Mouse (Mus musculus) lung, embryonic 16.5 days (tissue): ENCODE data around the gene Fdxacb1. TPM values are rescaled to one million over a fixed set of nuclear protein-coding genes. Genes with fewer than 3 reads are reported as not detected.

Experiments used
- ATAC-seq: fragments of 200-750 bp; cut with Nextera tagmentation; 2 replicates; pipeline ENCODE4 v1.8.0; 2017; ENCODE audit warnings: low read depth, mild to moderate bottlenecking, moderate library complexity
- H3K27ac ChIP-seq: fragments of 300-500 bp; sonication (generic); 2 replicates; pipeline ENCODE4 v1.5.1; 2014; ENCODE audit warnings: mild to moderate bottlenecking, control low read depth, low read length
- H3K27me3 ChIP-seq: fragments of 300-500 bp; sonication (generic); 2 replicates; pipeline ENCODE4 v1.6.1; 2014; ENCODE audit warnings: low read depth, low read length, mixed read lengths; ENCODE audit not compliant: control insufficient read depth, insufficient read depth
- H3K36me3 ChIP-seq: fragments of 300-500 bp; sonication (generic); 2 replicates; pipeline ENCODE4 v1.6.1; 2014; ENCODE audit warnings: low read length; ENCODE audit not compliant: control insufficient read depth, insufficient read depth
- H3K4me1 ChIP-seq: fragments of 300-500 bp; sonication (generic); replicated peaks from 2 replicates; pipeline ENCODE4 v1.6.1; 2014; ENCODE audit warnings: low read length, mixed read lengths; ENCODE audit not compliant: control insufficient read depth, insufficient read depth
- H3K4me2 ChIP-seq: fragments of 300-500 bp; sonication (generic); 2 replicates; pipeline ENCODE4 v1.6.1; 2014; ENCODE audit warnings: low read depth, low read length, control low read depth
- H3K4me3 ChIP-seq: fragments of 300-500 bp; sonication (generic); 2 replicates; pipeline ENCODE4 v1.5.1; 2014; ENCODE audit warnings: mild to moderate bottlenecking, low read length, control low read depth
- H3K9ac ChIP-seq: fragments of 300-500 bp; sonication (generic); 2 replicates; pipeline ENCODE4 v1.6.1; 2014; ENCODE audit warnings: low read length, control low read depth
- H3K9me3 ChIP-seq: fragments of 300-500 bp; sonication (generic); 2 replicates; pipeline ENCODE4 v1.6.1; 2016; ENCODE audit warnings: low read length; ENCODE audit not compliant: control insufficient read depth
- WGBS: fragments of 180-500 bp; shearing (Covaris S2); extraction: QIAGEN DNeasy Blood & Tissue Kit; methylation state at CpG from one replicate; pipeline ENCODE4 v1.1.7; 2014; 5-methylcytosine and 5-hydroxymethylcytosine counted together
- polyA plus RNA-seq: library from polyadenylated mRNA; unstranded; fragments of >200 nt; fragmentation: Nextera tagmentation; extraction: Ambion mirVana; gene quantifications from 2 replicates; pipeline ENCODE4 v1.2.1, GENCODE M21; 2015

The Fdxacb1 gene
- polyA plus RNA-seq, 1 experiment from 2014 or later: 13.8 TPM

- Histone ChIP-seq H3K4me1 (peaks cover 25% of the 10 kb centered on the region), H3K9me3 (no peaks in the 10 kb centered on the region), H3K9ac (peak overlapping the region; percentile 74), H3K4me2 (peak overlapping the region; percentile 91), H3K27me3 (no peaks in the 10 kb centered on the region), H3K27ac (no peak overlapping the region), H3K4me3 (peak overlapping the region; percentile 65), H3K36me3 (no peaks in the 10 kb centered on the region)
- 2% methylated on average over 30 of the region's 30 CpGs for whole genome bisulfite sequencing
- ATAC-seq: 0 out of 2 replicates have a peak, but pooled peaks have one; percentile 10
These were observed 40.7 kb upstream of the Fdxacb1 start for GRCm38 (mm10) chr9:50727171-50727924.

GRCm38 (mm10) chr9:50727925-50728651 is 39.9 kb upstream of the Fdxacb1 start:
- WGBS: under 1% methylated on average over 44 of the region's 45 CpGs
- H3K9me3 ChIP-seq: no peaks in the 10 kb centered on the region
- H3K9ac ChIP-seq: peak overlapping the region; percentile 74
- no peaks in the 10 kb centered on the region for H3K36me3 ChIP-seq
- H3K27me3 ChIP-seq: no peaks in the 10 kb centered on the region
- H3K4me1 ChIP-seq: peaks cover 19% of the 10 kb centered on the region
- peak; percentile 93 for ATAC-seq
- peak overlapping the region; percentile 91 for H3K4me2 ChIP-seq
- H3K4me3 ChIP-seq: peak overlapping the region; percentile 65
- H3K27ac ChIP-seq: no peak overlapping the region

DNA sequence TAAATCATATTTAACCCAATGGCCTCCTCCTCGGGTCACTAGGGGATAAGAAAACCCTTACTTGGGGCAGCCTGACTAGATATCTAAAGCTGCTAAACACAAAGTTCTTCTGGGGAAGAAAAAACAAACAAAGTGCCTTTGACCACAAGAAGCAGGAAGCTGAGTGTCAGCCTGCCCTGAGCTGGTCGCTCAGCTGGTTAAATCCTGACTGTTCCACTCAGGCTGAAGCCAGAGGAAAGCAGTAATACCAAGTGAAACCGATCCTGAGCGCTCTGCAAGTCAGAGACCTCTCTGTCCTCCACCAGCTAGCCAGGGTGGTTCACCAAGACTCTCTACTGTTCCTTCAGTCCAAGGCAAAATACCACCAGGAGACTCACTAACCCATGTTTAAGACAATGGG is 38.4 kb upstream of the Fdxacb1 start:
- no peak for ATAC-seq
- Histone ChIP-seq H3K9me3 (no peaks in the 10 kb centered on the region), H3K4me1 (peaks cover 13% of the 10 kb centered on the region; the same call in 1 of the 2 replicates), H3K36me3 (no peaks in the 10 kb centered on the region), H3K4me3 (no peak overlapping the region), H3K27me3 (no peaks in the 10 kb centered on the region), H3K4me2 (no peak overlapping the region), H3K27ac (no peak overlapping the region), H3K9ac (no peak overlapping the region)
- 27% methylated on average over 4 of the region's 4 CpGs for WGBS

- WGBS: 14% methylated on average over 4 of the region's 4 CpGs
- Histone ChIP-seq H3K27ac (no peak overlapping the region), H3K27me3 (no peaks in the 10 kb centered on the region), H3K9me3 (no peaks in the 10 kb centered on the region), H3K9ac (no peak overlapping the region), H3K36me3 (no peaks in the 10 kb centered on the region), H3K4me1 (no peaks in the 10 kb centered on the region), H3K4me2 (no peak overlapping the region), H3K4me3 (no peak overlapping the region)
- ATAC-seq: no peak
These were observed 35.5 kb upstream of the Fdxacb1 start for GRCm38 (mm10) chr9:50732560-50732959.

GRCm38 (mm10) chr9:50734989-50735388 is 33.0 kb upstream of the Fdxacb1 start:
- Histone ChIP-seq H3K4me2 (no peak overlapping the region), H3K4me1 (peaks cover 7% of the 10 kb centered on the region), H3K9me3 (no peaks in the 10 kb centered on the region), H3K36me3 (no peaks in the 10 kb centered on the region), H3K27ac (no peak overlapping the region), H3K9ac (no peak overlapping the region), H3K27me3 (no peaks in the 10 kb centered on the region), H3K4me3 (no peak overlapping the region)
- no peak for ATAC-seq
- WGBS: 4% methylated on average over 9 of the region's 9 CpGs

DNA sequence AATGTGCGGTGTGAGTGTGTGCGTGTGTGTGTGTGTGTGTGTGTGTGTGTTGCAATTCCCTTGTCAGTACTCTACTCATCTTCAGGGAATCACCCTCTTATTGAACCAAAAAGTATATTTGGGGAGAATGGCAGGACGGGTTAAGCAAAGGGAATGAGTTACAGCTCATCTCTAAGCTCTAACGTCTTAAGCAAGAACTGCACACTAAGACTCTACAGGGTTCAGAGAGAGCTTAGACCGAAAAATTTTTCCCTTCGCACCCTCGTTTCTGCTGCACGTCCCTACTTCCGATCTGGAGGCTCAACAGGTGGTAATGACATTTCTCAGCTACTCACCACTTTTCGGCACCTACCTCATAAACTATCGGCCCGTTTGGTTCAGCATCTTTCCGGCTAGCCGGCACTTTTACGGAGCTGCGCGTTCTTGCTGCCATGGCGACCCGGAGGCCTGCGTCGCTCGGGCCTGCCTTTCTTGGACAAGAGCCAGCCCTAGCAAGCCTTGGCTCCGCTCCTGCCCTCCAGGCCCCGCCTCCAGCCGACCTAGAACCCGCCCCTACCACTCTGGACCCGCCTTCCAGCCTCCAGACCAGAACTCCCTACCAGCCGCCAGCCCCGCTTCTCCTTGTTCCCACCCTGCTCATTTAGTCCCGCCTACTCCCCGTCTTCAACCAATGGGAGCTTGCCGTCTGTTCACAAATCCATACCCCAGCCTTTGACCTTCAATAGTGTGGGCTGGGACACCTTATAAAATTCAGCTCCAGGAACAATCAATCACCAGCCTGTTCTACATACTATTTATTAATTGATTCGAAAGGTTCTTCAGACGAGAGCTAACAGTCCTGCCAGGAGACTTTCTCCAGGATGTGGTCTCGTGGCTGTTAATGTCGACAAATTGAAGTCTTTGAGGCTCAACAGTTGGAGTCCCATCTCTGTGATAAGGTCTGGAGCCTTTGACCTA is 28.8 kb upstream of the Fdxacb1 start, which contains the start of gene Dixdc1:
Gene Dixdc1, minus strand, starts transcription at position 604 of the 957 bp plus-strand sequence.
- Histone ChIP-seq H3K4me1 (peaks cover 7% of the 10 kb centered on the region), H3K4me3 (peak within 1 kb of the TSS; percentile 42), H3K27ac (no peak within 1 kb of the TSS), H3K9me3 (no peaks in the 10 kb centered on the region), H3K27me3 (no peaks in the 10 kb centered on the region), H3K36me3 (no peaks in the 10 kb centered on the region), H3K9ac (0 out of 2 replicates have a peak within 1 kb of the TSS, but pooled peaks have one; percentile 18), H3K4me2 (peak within 1 kb of the TSS; percentile 65)
- ATAC-seq: peak; percentile 99
- 11% methylated on average over 36 of the region's 36 CpGs for WGBS

DNA sequence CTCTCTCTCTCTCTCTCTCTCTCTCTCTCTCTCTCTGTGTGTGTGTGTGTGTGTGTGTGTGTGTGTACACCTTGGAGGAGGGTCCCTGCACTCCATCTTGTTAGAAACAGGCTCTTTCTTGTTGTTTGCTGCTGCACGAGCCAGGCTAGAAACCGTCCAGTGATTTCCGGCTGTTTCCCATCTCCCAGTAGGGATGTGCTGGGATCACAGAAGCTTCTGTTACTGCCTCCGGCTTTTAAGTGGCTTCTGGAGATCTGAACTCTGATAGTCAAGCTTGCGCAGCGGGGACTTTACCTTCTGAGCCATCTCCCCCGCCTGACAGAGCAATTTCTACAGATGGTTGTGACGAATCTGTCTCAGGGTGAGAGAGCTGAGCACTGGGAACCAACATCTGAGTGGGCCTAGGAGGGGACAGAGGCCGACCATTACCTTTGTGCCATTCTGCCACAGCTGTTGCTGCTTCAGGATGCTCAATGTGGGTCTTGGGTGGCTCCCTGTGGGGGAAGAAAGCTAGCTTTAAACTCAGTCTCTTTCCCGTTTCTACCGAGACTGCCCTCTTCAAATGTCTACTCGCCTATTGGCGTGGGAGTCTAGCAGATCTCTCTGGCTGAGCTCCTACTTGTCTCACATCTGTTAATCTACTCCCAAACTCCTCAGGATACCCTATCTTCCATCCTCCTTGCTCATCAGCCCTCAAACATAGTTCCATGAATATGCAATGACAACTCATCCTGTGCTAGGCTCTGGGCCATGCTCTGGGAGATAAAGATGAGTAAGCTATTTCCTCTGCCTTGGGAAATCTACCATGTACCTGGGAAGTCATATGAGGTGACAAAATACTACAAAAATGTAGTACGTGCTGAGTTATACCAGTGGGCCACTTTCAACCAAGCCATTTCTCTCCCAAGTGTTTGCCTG is 26.9 kb upstream of the Fdxacb1 start:
- Histone ChIP-seq H3K9ac (no peak overlapping the region), H3K9me3 (no peaks in the 10 kb centered on the region), H3K4me2 (no peak overlapping the region), H3K36me3 (no peaks in the 10 kb centered on the region), H3K27ac (no peak overlapping the region), H3K4me3 (no peak overlapping the region), H3K4me1 (peaks cover 7% of the 10 kb centered on the region), H3K27me3 (no peaks in the 10 kb centered on the region)
- no peak for ATAC-seq
- WGBS: 82% methylated on average over 14 of the region's 14 CpGs

DNA sequence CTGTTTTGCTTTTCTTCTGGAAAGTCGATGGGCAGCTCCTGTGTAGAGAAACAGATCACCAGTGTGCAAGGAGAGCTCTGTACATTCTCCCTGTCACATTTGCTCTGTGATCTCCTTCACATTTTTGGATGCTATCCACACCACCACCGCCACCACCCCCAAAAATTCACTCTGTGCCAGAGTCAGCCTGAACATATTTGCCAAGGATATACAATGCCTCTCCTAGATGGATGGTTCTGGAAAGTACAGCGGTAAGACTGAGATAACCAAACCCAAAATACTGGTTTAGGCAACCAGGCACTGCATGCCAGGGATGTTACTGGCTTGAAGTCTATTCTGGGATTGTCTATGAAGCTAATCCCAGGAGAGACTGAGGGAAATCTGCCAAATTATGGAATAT is 25.8 kb upstream of the Fdxacb1 start:
- WGBS: 63% methylated on average over 3 of the region's 3 CpGs

More for the DNA sequence above, 25.8 kb upstream of the Fdxacb1 start:
- Histone ChIP-seq H3K4me3 (no peak overlapping the region), H3K27ac (no peak overlapping the region), H3K36me3 (no peaks in the 10 kb centered on the region), H3K27me3 (no peaks in the 10 kb centered on the region), H3K9me3 (no peaks in the 10 kb centered on the region), H3K4me2 (no peak overlapping the region), H3K4me1 (peaks cover 12% of the 10 kb centered on the region), H3K9ac (no peak overlapping the region)
- no peak for ATAC-seq
